Mouse (Mus musculus) midbrain, embryonic 11.5 days (tissue): ENCODE measurements at regions not wholly inside any gene's neighbourhood (a gene's known extent, or its start where the extent isn't known, plus 50 kb on each side); places are given as distances from the start of the nearest gene placed in this dataset.

Source experiments
- ATAC-seq: fragments of 200-750 bp; cut with Nextera tagmentation; 2 replicates; pipeline ENCODE4 v1.8.0; 2017; ENCODE audit warnings: moderate TSS enrichment, moderate library complexity; ENCODE audit not compliant: low FRiP score
- DNase-seq: peaks from one replicate; pipeline ENCODE4 v3.0.0; 2015; ENCODE audit warnings: low spot score; ENCODE audit errors: missing footprints
- H3K27ac ChIP-seq: fragments of 300-500 bp; sonication (generic); 2 replicates; pipeline ENCODE4 v1.5.1; 2014; ENCODE audit warnings: low read depth, low read length
- H3K27me3 ChIP-seq: fragments of 300-500 bp; sonication (generic); 2 replicates; pipeline ENCODE4 v1.6.1; 2014; ENCODE audit warnings: mild to moderate bottlenecking, low read length, moderate library complexity, mixed read lengths; ENCODE audit not compliant: control insufficient read depth, insufficient read depth
- H3K36me3 ChIP-seq: fragments of 300-500 bp; sonication (generic); 2 replicates; pipeline ENCODE4 v1.6.1; 2014; ENCODE audit warnings: mild to moderate bottlenecking, low read length, moderate library complexity, mixed read lengths; ENCODE audit not compliant: control insufficient read depth, insufficient read depth
- H3K4me1 ChIP-seq: fragments of 300-500 bp; sonication (generic); 2 replicates; pipeline ENCODE4 v1.6.1; 2014; ENCODE audit warnings: low read length; ENCODE audit not compliant: control insufficient read depth, insufficient read depth
- H3K4me2 ChIP-seq: fragments of 300-500 bp; sonication (generic); 2 replicates; pipeline ENCODE4 v1.6.1; 2014; ENCODE audit warnings: mild to moderate bottlenecking, moderate library complexity
- H3K4me3 ChIP-seq: fragments of 300-500 bp; sonication (generic); 2 replicates; pipeline ENCODE4 v1.5.1; 2014; ENCODE audit warnings: low read depth, low read length
- H3K9ac ChIP-seq: fragments of 300-500 bp; sonication (generic); 2 replicates; pipeline ENCODE4 v1.6.1; 2014; ENCODE audit warnings: low read length
- H3K9me3 ChIP-seq: fragments of 300-500 bp; sonication (generic); 2 replicates; pipeline ENCODE4 v1.6.1; 2016; ENCODE audit warnings: low read length; ENCODE audit not compliant: control insufficient read depth
- WGBS: fragments of 180-500 bp; shearing (Covaris S2); extraction: QIAGEN DNeasy Blood & Tissue Kit; methylation state at CpG from one replicate; pipeline ENCODE4 v1.1.7; 2014; 5-methylcytosine and 5-hydroxymethylcytosine counted together

- Histone ChIP-seq H3K4me3 (no peak overlapping the region), H3K27me3 (no peaks in the 10 kb centered on the region), H3K4me2 (no peak overlapping the region), H3K4me1 (no peaks in the 10 kb centered on the region), H3K9me3 (no peaks in the 10 kb centered on the region), H3K27ac (no peak overlapping the region), H3K36me3 (no peaks in the 10 kb centered on the region), H3K9ac (no peak overlapping the region)
- no peak for ATAC-seq
- DNase-seq = no peak
- 77% methylated on average over 5 of the region's 5 CpGs for WGBS
These were observed 403.9 kb downstream of the Cenpc1 start for GRCm38 (mm10) chr5:85661487-85661886.

GRCm38 (mm10) chr5:85621078-85621477 lies 444.3 kb downstream of the Cenpc1 start:
- no peaks in the 10 kb centered on the region for H3K4me1 ChIP-seq
- no peak overlapping the region for H3K9ac ChIP-seq
- no peaks in the 10 kb centered on the region for H3K9me3 ChIP-seq
- no peak overlapping the region for H3K4me3 ChIP-seq
- DNase-seq (no peak), ATAC-seq (peak; percentile 55; the same call in 1 of the 2 replicates)
- 50% methylated on average over 2 of the region's 2 CpGs for WGBS
- H3K4me2 ChIP-seq = no peak overlapping the region
- H3K27me3 ChIP-seq = no peaks in the 10 kb centered on the region
- no peak overlapping the region for H3K27ac ChIP-seq
- no peaks in the 10 kb centered on the region for H3K36me3 ChIP-seq

GRCm38 (mm10) chr5:85614783-85615182 lies 450.6 kb downstream of the Cenpc1 start:
- Histone ChIP-seq H3K9ac (no peak overlapping the region), H3K36me3 (no peaks in the 10 kb centered on the region), H3K27me3 (no peaks in the 10 kb centered on the region), H3K4me3 (no peak overlapping the region), H3K4me1 (no peaks in the 10 kb centered on the region), H3K4me2 (no peak overlapping the region), H3K9me3 (no peaks in the 10 kb centered on the region), H3K27ac (no peak overlapping the region)
- 82% methylated on average over 3 of the region's 3 CpGs for WGBS
- DNase-seq (no peak), ATAC-seq (no peak)

GRCm38 (mm10) chr5:85612606-85613005 lies 452.8 kb downstream of the Cenpc1 start:
- Histone ChIP-seq H3K27ac (no peak overlapping the region), H3K9me3 (no peaks in the 10 kb centered on the region), H3K36me3 (no peaks in the 10 kb centered on the region), H3K9ac (no peak overlapping the region), H3K27me3 (no peaks in the 10 kb centered on the region), H3K4me2 (no peak overlapping the region), H3K4me3 (no peak overlapping the region), H3K4me1 (no peaks in the 10 kb centered on the region)
- DNase-seq (no peak), ATAC-seq (no peak)
- WGBS = 89% methylated on average over 4 of the region's 4 CpGs

- Histone ChIP-seq H3K4me2 (no peak overlapping the region), H3K27me3 (no peaks in the 10 kb centered on the region), H3K9ac (no peak overlapping the region), H3K4me3 (no peak overlapping the region), H3K9me3 (no peaks in the 10 kb centered on the region), H3K4me1 (no peaks in the 10 kb centered on the region), H3K36me3 (no peaks in the 10 kb centered on the region), H3K27ac (no peak overlapping the region)
- no peak for DNase-seq
- 70% methylated on average over 4 of the region's 4 CpGs for WGBS
- no peak for ATAC-seq
These were observed 456.3 kb downstream of the Cenpc1 start for GRCm38 (mm10) chr5:85609104-85609503.

- no peak for DNase-seq
- H3K27me3 ChIP-seq = no peaks in the 10 kb centered on the region
- no peak for ATAC-seq
These were observed 467.2 kb downstream of the Cenpc1 start for GRCm38 (mm10) chr5:85598164-85598563.

GRCm38 (mm10) chr5:85595082-85595447 lies 470.3 kb downstream of the Cenpc1 start:
- Histone ChIP-seq H3K4me3 (no peak overlapping the region), H3K27ac (no peak overlapping the region), H3K9me3 (no peaks in the 10 kb centered on the region), H3K4me2 (no peak overlapping the region), H3K4me1 (no peaks in the 10 kb centered on the region), H3K9ac (no peak overlapping the region), H3K36me3 (no peaks in the 10 kb centered on the region), H3K27me3 (no peaks in the 10 kb centered on the region)
- no peak for DNase-seq
- no peak for ATAC-seq
- 62% methylated on average over 1 of the region's 1 CpGs for WGBS

More at GRCm38 (mm10) chr5:85598164-85598563, 467.2 kb downstream of the Cenpc1 start:
- Histone ChIP-seq H3K9ac (no peak overlapping the region), H3K9me3 (no peaks in the 10 kb centered on the region), H3K4me3 (no peak overlapping the region), H3K36me3 (no peaks in the 10 kb centered on the region), H3K4me1 (no peaks in the 10 kb centered on the region), H3K4me2 (no peak overlapping the region), H3K27ac (no peak overlapping the region)

GRCm38 (mm10) chr5:85594413-85595081 lies 470.8 kb downstream of the Cenpc1 start:
- Histone ChIP-seq H3K4me3 (no peak overlapping the region), H3K9ac (no peak overlapping the region), H3K27me3 (no peaks in the 10 kb centered on the region), H3K9me3 (no peaks in the 10 kb centered on the region), H3K4me1 (no peaks in the 10 kb centered on the region), H3K36me3 (no peaks in the 10 kb centered on the region), H3K4me2 (no peak overlapping the region), H3K27ac (no peak overlapping the region)
- WGBS = 92% methylated on average over 4 of the region's 4 CpGs
- DNase-seq (no peak), ATAC-seq (no peak)

- no peaks in the 10 kb centered on the region for H3K9me3 ChIP-seq
- H3K36me3 ChIP-seq = no peaks in the 10 kb centered on the region
- no peak overlapping the region for H3K4me3 ChIP-seq
- DNase-seq (no peak), ATAC-seq (no peak)
- H3K4me2 ChIP-seq = no peak overlapping the region
- no peaks in the 10 kb centered on the region for H3K4me1 ChIP-seq
- H3K9ac ChIP-seq = no peak overlapping the region
- no peak overlapping the region for H3K27ac ChIP-seq
- WGBS = 81% methylated on average over 3 of the region's 3 CpGs
- H3K27me3 ChIP-seq = no peaks in the 10 kb centered on the region
These were observed 473.1 kb downstream of the Cenpc1 start for GRCm38 (mm10) chr5:85592236-85592635.
